Mouse (Mus musculus): Measurements from ENCODE around the gene Nt5c2.

Nt5c2 gene

GRCm38 (mm10) chr19:47014447-47015381, at the start of gene Nt5c2, which contains the start of gene Ina:
Gene Nt5c2, minus strand, starts transcription at chr19:47015153.
Gene Ina, plus strand, starts transcription at chr19:47014698.
- no peak for DNase-seq (ENCODE audit: low read depth, low spot score)

- DNase-seq (ENCODE audit: low read depth, low spot score): no peak
Measured at GRCm38 (mm10) chr19:47057684-47058083, 42.7 kb upstream of the Nt5c2 start.

- no peak for DNase-seq (ENCODE audit: low read depth, low spot score)
Measured at GRCm38 (mm10) chr19:47053471-47053870, 38.5 kb upstream of the Nt5c2 start.

GRCm38 (mm10) chr19:47052927-47053326, 38.0 kb upstream of the Nt5c2 start:
- DNase-seq (ENCODE audit: low read depth, low spot score): no peak

GRCm38 (mm10) chr19:47050271-47051032, 35.5 kb upstream of the Nt5c2 start, which contains the start of gene Pcgf6:
Gene Pcgf6, minus strand, starts transcription at chr19:47050906.
- peak; percentile 95 for DNase-seq (ENCODE audit: low read depth, low spot score)

GRCm38 (mm10) chr19:47049840-47050239, 34.9 kb upstream of the Nt5c2 start:
- no peak for DNase-seq (ENCODE audit: low read depth, low spot score)

- DNase-seq (ENCODE audit: low read depth, low spot score): no peak
Measured at GRCm38 (mm10) chr19:47049061-47049460, 34.1 kb upstream of the Nt5c2 start.

- no peak for DNase-seq (ENCODE audit: low read depth, low spot score)
Measured at GRCm38 (mm10) chr19:47047236-47047833, 32.4 kb upstream of the Nt5c2 start.

GRCm38 (mm10) chr19:47046343-47046742, 31.4 kb upstream of the Nt5c2 start:
- DNase-seq (ENCODE audit: low read depth, low spot score): no peak

- DNase-seq (ENCODE audit: low read depth, low spot score): peak; percentile 33
Measured at GRCm38 (mm10) chr19:47043608-47044007, 28.7 kb upstream of the Nt5c2 start.

- DNase-seq (ENCODE audit: low read depth, low spot score): no peak
Measured at GRCm38 (mm10) chr19:47040720-47041473, 25.9 kb upstream of the Nt5c2 start.

- DNase-seq (ENCODE audit: low read depth, low spot score): no peak
Measured at GRCm38 (mm10) chr19:47036596-47036995, 21.6 kb upstream of the Nt5c2 start.

- DNase-seq (ENCODE audit: low read depth, low spot score): peak; percentile 40
Measured at GRCm38 (mm10) chr19:47034916-47035315, 20.0 kb upstream of the Nt5c2 start.

- no peak for DNase-seq (ENCODE audit: low read depth, low spot score)
Measured at GRCm38 (mm10) chr19:47031770-47032169, 16.8 kb upstream of the Nt5c2 start.

GRCm38 (mm10) chr19:47029796-47030195, 14.8 kb upstream of the Nt5c2 start:
- DNase-seq (ENCODE audit: low read depth, low spot score): no peak

GRCm38 (mm10) chr19:47026513-47026912, 11.6 kb upstream of the Nt5c2 start:
- DNase-seq (ENCODE audit: low read depth, low spot score): no peak

- no peak for DNase-seq (ENCODE audit: low read depth, low spot score)
Measured at GRCm38 (mm10) chr19:47024954-47025353, 10.0 kb upstream of the Nt5c2 start.

GRCm38 (mm10) chr19:47023546-47023945, 8.6 kb upstream of the Nt5c2 start:
- DNase-seq (ENCODE audit: low read depth, low spot score): no peak

GRCm38 (mm10) chr19:47022709-47023108, 7.8 kb upstream of the Nt5c2 start:
- no peak for DNase-seq (ENCODE audit: low read depth, low spot score)

- DNase-seq (ENCODE audit: low read depth, low spot score): no peak
Measured at GRCm38 (mm10) chr19:47019326-47019725, 4.4 kb upstream of the Nt5c2 start.

- no peak for DNase-seq (ENCODE audit: low read depth, low spot score)
Measured at GRCm38 (mm10) chr19:47018330-47018729, 3.4 kb upstream of the Nt5c2 start.

Data from A20 (cell line).